In the genomic region with DNA sequence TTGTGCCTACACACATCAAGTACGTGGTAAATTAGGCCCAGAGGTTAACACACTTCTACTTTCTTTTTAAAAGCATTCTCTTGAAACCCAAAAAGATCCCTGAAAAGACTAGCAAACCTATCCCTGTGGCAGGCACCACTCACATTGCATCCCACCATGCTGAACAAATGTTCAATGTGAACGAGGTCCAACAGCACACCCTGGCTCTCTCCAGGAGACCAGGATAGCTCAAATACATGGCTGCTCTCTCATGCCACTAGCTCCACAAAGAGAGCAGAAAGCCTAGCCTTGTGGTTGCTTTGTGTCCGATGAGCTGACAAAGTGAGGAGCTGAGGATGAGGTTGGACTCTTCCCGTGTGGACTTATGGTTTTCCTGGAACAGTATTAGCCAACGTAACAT, we compare ENCODE assay signal across 17 mouse cellular contexts.
DNase-seq lines count a peak whose midpoint lies in the region; TF ChIP-seq lines count a peak whose summit lies in the region.
"Had no signal": no experiment of that assay in that cellular context is flagged by ENCODE, and none has a peak within 500 bp of the region (broad histone marks: within the 10 kb centered on the region; RNA-seq: fewer than 3 reads in every experiment).

No protein-coding gene starts in this region.

- H3K27ac ChIP-seq in layer of hippocampus, adult 2 months, result no peak overlapping the region
- H3K27ac ChIP-seq: embryonic facial prominence, embryonic 13.5 days; forebrain, embryonic 12.5 days; heart, adult 2 months; heart, embryonic 15.5 days; hindbrain, embryonic 14.5 days had no signal

- no peak overlapping the region for H3K4me3 ChIP-seq in layer of hippocampus, adult 2 months
- H3K4me3 ChIP-seq: embryonic facial prominence, embryonic 13.5 days; forebrain, embryonic 12.5 days; heart, adult 2 months; heart, embryonic 15.5 days had no signal

- TF ChIP-seq CTCF in layer of hippocampus, adult 2 months (conservative IDR thresholded peaks at IDR 0.05), result no peak

- peak; percentile 28 for DNase-seq in brain, adult 2 months (ENCODE audit: low read depth, low spot score)
- peak; percentile 7 for DNase-seq in cerebellum, adult 11 months
- peak; percentile 12 for DNase-seq in cerebellum, adult 8-10 months
- peak; percentile 32 to 64 for DNase-seq in cerebellum, postnatal 14 days
- DNase-seq in adrenal gland, postnatal 14 days, result no peak
- no peak for DNase-seq in layer of hippocampus, adult 2 months (ENCODE audit: low spot score in 2 of 2)
- no peak for DNase-seq in spleen, postnatal 14 days (ENCODE audit: low spot score in 2 of 2)
- DNase-seq: adrenal gland, adult 2 months; adrenal gland, postnatal 36 days; gastrocnemius, postnatal 14 days; heart, adult 2 months; heart, postnatal 14 days; kidney, adult 8-10 months had no signal

Comparison
In these comparisons a context has a peak if more than half of its experiments do, and no peak if none do; other contexts are left out.
1. DNase-seq: peak in brain, adult 2 months (single experiment), cerebellum, adult 11 months (single experiment), cerebellum, adult 8-10 months (single experiment) and cerebellum, postnatal 14 days (2 of 2); none in adrenal gland, postnatal 14 days (single experiment), layer of hippocampus, adult 2 months (0 of 2) and spleen, postnatal 14 days (0 of 2).